Mouse (Mus musculus) thymus, postnatal 25 days (tissue): ENCODE measurements around the gene Elp6.

ENCODE experiments used
- DNase-seq: peaks from one replicate; pipeline ENCODE4 v3.0.0; 2022

The Elp6 gene

DNA sequence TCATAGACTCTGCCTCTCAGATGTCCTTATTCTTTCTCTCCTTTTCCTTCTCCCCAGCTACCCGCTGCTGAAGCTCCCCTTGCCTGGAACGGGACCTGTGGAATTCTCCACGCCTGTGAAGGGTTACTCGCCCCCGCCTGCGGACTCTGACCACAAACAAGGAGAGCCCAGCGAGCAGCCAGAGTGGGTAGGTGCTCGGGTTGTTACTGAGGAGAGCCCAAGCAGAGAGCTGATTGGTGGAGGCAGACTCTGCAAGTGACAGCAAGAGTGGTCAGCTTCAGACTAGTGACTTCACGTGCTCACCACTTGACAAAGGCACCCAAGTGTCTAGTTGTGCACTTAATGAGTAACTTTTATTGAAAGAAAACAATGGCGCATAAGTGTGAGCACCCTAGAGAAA lies 57.4 kb downstream of the Elp6 start:
- no peak for DNase-seq

DNA sequence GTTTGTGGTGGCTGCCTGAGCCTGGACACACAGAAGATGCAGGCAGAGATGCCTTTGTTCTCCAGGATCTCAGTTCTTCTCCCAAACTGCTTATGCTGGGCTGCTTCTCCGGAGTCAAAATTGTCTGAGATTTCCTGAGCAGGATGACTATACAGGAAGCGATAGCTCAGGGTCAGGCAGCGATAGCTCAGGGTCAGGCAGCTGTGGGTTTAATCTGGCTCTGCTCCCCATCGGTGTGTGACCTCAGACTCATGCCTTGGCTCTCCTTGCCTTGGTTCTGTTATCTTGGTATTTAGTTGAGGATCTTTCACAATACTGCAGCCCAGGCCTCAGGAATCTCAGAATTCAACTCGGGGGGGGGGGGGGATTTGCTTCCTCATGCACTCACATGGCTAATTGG lies 61.8 kb downstream of the Elp6 start:
- no peak for DNase-seq

DNA sequence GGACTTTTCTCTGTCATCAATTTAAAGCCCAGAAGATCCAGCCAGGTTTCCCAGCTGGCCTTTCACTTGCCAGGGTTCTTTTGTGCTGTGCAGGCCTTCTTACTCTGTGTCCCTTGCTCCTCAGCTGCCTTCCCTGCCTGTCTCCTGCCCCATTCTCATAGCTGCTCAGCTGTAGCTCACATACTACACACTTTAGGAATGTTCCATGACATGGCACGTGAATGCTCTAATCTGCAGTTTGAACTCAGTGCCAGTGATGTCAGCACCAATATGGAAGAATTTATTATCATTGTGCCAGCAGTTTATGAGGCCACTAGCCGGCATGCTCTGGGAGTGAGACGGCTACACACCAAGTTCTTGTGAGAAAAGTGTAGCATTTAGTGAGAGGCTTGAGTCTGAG lies 64.9 kb downstream of the Elp6 start:
- no peak for DNase-seq
